Mouse (Mus musculus) lung, embryonic 16.5 days (tissue): ENCODE data around the gene Rps9. TPM values are rescaled to one million over a fixed set of nuclear protein-coding genes. Genes with fewer than 3 reads are reported as not detected.

Source experiments
- ATAC-seq: fragments of 200-750 bp; cut with Nextera tagmentation; 2 replicates; pipeline ENCODE4 v1.8.0; 2017; ENCODE audit warnings: low read depth, mild to moderate bottlenecking, moderate library complexity
- H3K27ac ChIP-seq: fragments of 300-500 bp; sonication (generic); 2 replicates; pipeline ENCODE4 v1.5.1; 2014; ENCODE audit warnings: mild to moderate bottlenecking, control low read depth, low read length
- H3K27me3 ChIP-seq: fragments of 300-500 bp; sonication (generic); 2 replicates; pipeline ENCODE4 v1.6.1; 2014; ENCODE audit warnings: low read depth, low read length, mixed read lengths; ENCODE audit not compliant: control insufficient read depth, insufficient read depth
- H3K36me3 ChIP-seq: fragments of 300-500 bp; sonication (generic); 2 replicates; pipeline ENCODE4 v1.6.1; 2014; ENCODE audit warnings: low read length; ENCODE audit not compliant: control insufficient read depth, insufficient read depth
- H3K4me1 ChIP-seq: fragments of 300-500 bp; sonication (generic); replicated peaks from 2 replicates; pipeline ENCODE4 v1.6.1; 2014; ENCODE audit warnings: low read length, mixed read lengths; ENCODE audit not compliant: control insufficient read depth, insufficient read depth
- H3K4me2 ChIP-seq: fragments of 300-500 bp; sonication (generic); 2 replicates; pipeline ENCODE4 v1.6.1; 2014; ENCODE audit warnings: low read depth, low read length, control low read depth
- H3K4me3 ChIP-seq: fragments of 300-500 bp; sonication (generic); 2 replicates; pipeline ENCODE4 v1.5.1; 2014; ENCODE audit warnings: mild to moderate bottlenecking, low read length, control low read depth
- H3K9ac ChIP-seq: fragments of 300-500 bp; sonication (generic); 2 replicates; pipeline ENCODE4 v1.6.1; 2014; ENCODE audit warnings: low read length, control low read depth
- H3K9me3 ChIP-seq: fragments of 300-500 bp; sonication (generic); 2 replicates; pipeline ENCODE4 v1.6.1; 2016; ENCODE audit warnings: low read length; ENCODE audit not compliant: control insufficient read depth
- WGBS: fragments of 180-500 bp; shearing (Covaris S2); extraction: QIAGEN DNeasy Blood & Tissue Kit; methylation state at CpG from one replicate; pipeline ENCODE4 v1.1.7; 2014; 5-methylcytosine and 5-hydroxymethylcytosine counted together
- polyA plus RNA-seq: library from polyadenylated mRNA; unstranded; fragments of >200 nt; fragmentation: Nextera tagmentation; extraction: Ambion mirVana; gene quantifications from 2 replicates; pipeline ENCODE4 v1.2.1, GENCODE M21; 2015

The Rps9 gene
- polyA plus RNA-seq = 1,423 and 1,469 TPM in 2 replicates

DNA sequence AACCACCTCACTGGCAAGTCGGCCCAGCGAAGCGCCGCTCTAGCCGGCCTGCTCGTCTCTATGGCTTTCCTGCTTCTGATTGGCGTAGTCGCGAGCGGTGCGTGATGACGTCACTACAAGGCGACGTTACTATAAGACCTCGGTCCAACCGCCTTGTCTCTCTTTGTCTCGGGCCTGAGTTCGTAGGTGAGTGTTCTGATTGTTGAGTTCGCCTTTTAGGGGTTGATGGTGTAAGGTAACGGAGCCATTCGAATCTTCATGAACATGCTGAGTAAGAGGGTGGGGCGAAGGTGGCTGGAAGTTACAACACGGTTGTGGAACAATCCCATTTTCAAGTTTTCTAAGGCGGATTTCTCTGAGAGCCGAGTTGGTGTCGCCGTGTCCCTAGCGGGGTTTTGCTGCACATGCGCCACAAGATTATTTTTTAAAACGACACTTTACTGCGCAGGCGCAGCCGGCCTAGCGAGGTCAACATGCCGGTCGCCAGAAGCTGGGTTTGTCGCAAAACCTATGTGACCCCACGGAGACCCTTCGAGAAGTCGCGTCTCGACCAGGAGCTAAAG lies at the start of gene Rps9:
Rps9 (plus strand) TSS at position 115 of the 563 bp plus-strand sequence.
- H3K4me1 ChIP-seq = peaks cover 17% of the 10 kb centered on the region
- ATAC-seq = peak; percentile 96
- WGBS = 1% methylated on average over 42 of the region's 42 CpGs
- H3K27me3 ChIP-seq = no peaks in the 10 kb centered on the region
- H3K9ac ChIP-seq = peak within 1 kb of the TSS; percentile 72
- no peaks in the 10 kb centered on the region for H3K9me3 ChIP-seq
- peak within 1 kb of the TSS; percentile 92 for H3K4me2 ChIP-seq
- peak within 1 kb of the TSS; percentile 94 for H3K27ac ChIP-seq
- H3K36me3 ChIP-seq = peaks cover 37% of the 10 kb centered on the region
- peak within 1 kb of the TSS; percentile 66 for H3K4me3 ChIP-seq

- Histone ChIP-seq H3K4me1 (no peaks in the 10 kb centered on the region), H3K4me3 (no peak overlapping the region), H3K27ac (no peak overlapping the region), H3K4me2 (no peak overlapping the region), H3K27me3 (no peaks in the 10 kb centered on the region), H3K9ac (no peak overlapping the region), H3K36me3 (peaks cover 84% of the 10 kb centered on the region), H3K9me3 (no peaks in the 10 kb centered on the region)
- ATAC-seq = no peak
- WGBS = 73% methylated on average over 4 of the region's 4 CpGs
Measured at GRCm38 (mm10) chr7:3656966-3657365, 46.8 kb upstream of the Rps9 start.

- Histone ChIP-seq H3K27ac (no peak overlapping the region), H3K4me1 (no peaks in the 10 kb centered on the region), H3K9me3 (no peaks in the 10 kb centered on the region), H3K27me3 (no peaks in the 10 kb centered on the region), H3K4me3 (no peak overlapping the region), H3K36me3 (peaks cover 75% of the 10 kb centered on the region), H3K4me2 (no peak overlapping the region), H3K9ac (no peak overlapping the region)
- WGBS = 95% methylated on average over 14 of the region's 14 CpGs
- ATAC-seq = no peak
Measured at GRCm38 (mm10) chr7:3658578-3658977, 45.2 kb upstream of the Rps9 start.

- Histone ChIP-seq H3K4me2 (peak overlapping the region; percentile 50), H3K27ac (peak overlapping the region; percentile 76), H3K4me1 (peaks cover 10% of the 10 kb centered on the region), H3K27me3 (no peaks in the 10 kb centered on the region), H3K9me3 (no peaks in the 10 kb centered on the region), H3K4me3 (peak overlapping the region; percentile 66), H3K36me3 (peaks cover 21% of the 10 kb centered on the region), H3K9ac (peak overlapping the region; percentile 78)
- peak; percentile 50 for ATAC-seq
- WGBS = 19% methylated on average over 15 of the region's 15 CpGs
Measured at GRCm38 (mm10) chr7:3664524-3665214, 39.1 kb upstream of the Rps9 start.

DNA sequence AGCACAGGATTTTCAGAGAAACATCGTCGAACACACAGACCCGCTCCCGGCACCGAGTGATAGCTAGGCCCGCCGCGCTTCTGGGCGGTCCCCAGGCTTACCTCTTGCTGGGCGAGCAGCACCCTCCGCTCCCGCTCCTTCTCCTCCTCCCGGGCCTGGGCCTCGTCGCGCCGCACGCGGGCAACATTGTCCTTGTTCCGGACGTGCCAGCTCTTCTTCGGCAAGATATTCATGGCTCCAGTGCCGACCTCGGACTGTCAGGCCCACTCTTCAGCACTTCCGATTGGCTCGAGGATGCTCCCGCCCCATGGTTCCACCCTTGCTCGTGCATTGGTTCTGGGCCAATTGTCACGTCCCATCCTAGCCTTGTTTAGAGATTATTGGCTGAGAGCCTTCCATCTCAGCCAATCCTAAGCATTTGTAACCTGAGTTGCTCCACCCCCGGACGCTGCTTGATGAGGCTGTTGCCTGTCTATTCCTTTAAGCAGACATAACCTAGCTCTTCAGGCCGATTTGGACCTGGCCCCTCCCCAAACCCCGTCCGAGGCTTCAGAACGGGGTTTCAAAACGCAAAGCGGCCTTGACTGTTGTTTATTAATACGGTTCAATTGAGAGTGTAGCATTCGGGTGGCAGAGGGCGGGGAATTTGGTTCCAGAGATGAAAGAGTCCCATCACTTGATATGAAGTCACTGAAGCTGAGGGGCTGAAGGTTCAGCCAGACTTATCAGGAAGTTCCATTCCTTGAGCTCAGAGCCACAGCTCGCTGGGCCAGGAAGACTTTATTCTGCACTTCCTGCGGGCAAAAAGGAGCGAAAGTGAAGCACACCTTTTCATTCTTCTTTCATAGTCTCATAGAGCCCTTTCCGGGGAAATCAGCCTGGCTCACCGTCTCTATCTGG lies 38.3 kb upstream of the Rps9 start, which contains the start of gene Leng1:
Leng1 (minus strand) TSS at position 626 of the 900 bp plus-strand sequence.
- H3K27ac ChIP-seq = peak within 1 kb of the TSS; percentile 91
- 2% methylated on average over 45 of the region's 45 CpGs for WGBS
- no peaks in the 10 kb centered on the region for H3K9me3 ChIP-seq

GRCm38 (mm10) chr7:3666921-3667391 lies 36.8 kb upstream of the Rps9 start:
- Histone ChIP-seq H3K4me1 (peaks cover 10% of the 10 kb centered on the region), H3K27ac (no peak overlapping the region), H3K4me3 (peak overlapping the region; percentile 24; the same call in 1 of the 2 replicates), H3K9ac (peak overlapping the region; percentile 49; the same call in 1 of the 2 replicates), H3K36me3 (peaks cover 5% of the 10 kb centered on the region; the same call in 1 of the 2 replicates), H3K27me3 (no peaks in the 10 kb centered on the region), H3K9me3 (no peaks in the 10 kb centered on the region), H3K4me2 (peak overlapping the region; percentile 38)
- WGBS = 15% methylated on average over 14 of the region's 14 CpGs
- no peak for ATAC-seq

More for the DNA sequence above, 38.3 kb upstream of the Rps9 start, which contains the start of gene Leng1:
- peak within 1 kb of the TSS; percentile 65 for H3K4me2 ChIP-seq
- peaks cover 13% of the 10 kb centered on the region for H3K36me3 ChIP-seq
- peak within 1 kb of the TSS; percentile 66 for H3K4me3 ChIP-seq
- H3K27me3 ChIP-seq = no peaks in the 10 kb centered on the region
- peak within 1 kb of the TSS; percentile 78 for H3K9ac ChIP-seq
- H3K4me1 ChIP-seq = peaks cover 10% of the 10 kb centered on the region
- ATAC-seq = peak; percentile 98

- 68% methylated on average over 10 of the region's 10 CpGs for WGBS
- no peak overlapping the region for H3K4me2 ChIP-seq
- H3K27ac ChIP-seq = no peak overlapping the region
- H3K9ac ChIP-seq = no peak overlapping the region
- H3K27me3 ChIP-seq = no peaks in the 10 kb centered on the region
- H3K9me3 ChIP-seq = no peaks in the 10 kb centered on the region
- no peaks in the 10 kb centered on the region for H3K4me1 ChIP-seq
- ATAC-seq = peak; percentile 82
- H3K4me3 ChIP-seq = no peak overlapping the region
- H3K36me3 ChIP-seq = no peaks in the 10 kb centered on the region
Measured at GRCm38 (mm10) chr7:3674507-3675227, 29.1 kb upstream of the Rps9 start.

DNA sequence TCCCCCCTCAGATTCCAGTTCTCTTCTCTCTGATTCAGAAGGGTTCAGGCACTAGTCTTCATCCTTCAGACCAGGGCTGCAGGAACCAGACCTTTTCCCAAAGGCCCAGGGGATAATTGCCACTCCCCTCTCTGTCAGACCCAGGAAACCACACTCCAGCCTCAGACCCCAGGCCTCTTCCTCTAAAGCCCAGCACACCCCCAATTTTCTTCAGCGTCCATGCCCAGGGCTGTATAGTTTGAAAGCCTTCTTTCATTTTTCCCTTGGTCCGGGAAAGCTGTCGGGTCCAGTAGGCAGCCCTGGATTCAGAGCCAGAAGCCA lies 28.6 kb upstream of the Rps9 start:
- 72% methylated on average over 3 of the region's 3 CpGs for WGBS
- H3K9me3 ChIP-seq = no peaks in the 10 kb centered on the region
- ATAC-seq = no peak

More for the DNA sequence above, 28.6 kb upstream of the Rps9 start:
- Histone ChIP-seq H3K36me3 (0 out of 2 replicates have a peak, but pooled peaks cover 1% of the 10 kb centered on the region), H3K27ac (no peak overlapping the region), H3K4me2 (no peak overlapping the region), H3K4me1 (no peaks in the 10 kb centered on the region), H3K27me3 (no peaks in the 10 kb centered on the region), H3K4me3 (no peak overlapping the region), H3K9ac (no peak overlapping the region)
